In genomic region chr2:145585437-145585836, GRCm38 (mm10) we compare ENCODE assay signal across 11 mouse cellular contexts.
"Had no signal": no experiment of that assay in that cellular context is flagged by ENCODE, and none has a peak within 500 bp of the region (broad histone marks: within the 10 kb centered on the region; RNA-seq: fewer than 3 reads in every experiment).

No protein-coding gene starts in this region.

- ATAC-seq: intestine, postnatal 0 days; liver, postnatal 0 days; lung, postnatal 0 days; midbrain, embryonic 15.5 days had no signal

- DNase-seq: kidney, adult 2 months; kidney, postnatal 25 days; left cerebral cortex, postnatal 4 days; liver, postnatal 0 days; lung, embryonic 14.5 days; thymus, adult 2 months; thymus, postnatal 14 days; thymus, postnatal 4 days had no signal
